Mouse (Mus musculus): ENCODE results near the gene Flnc.
A peak's percentile ranks its signal among the peaks of the same experiment; 100 is the strongest.
"Not testable (repeated sequence)": the region's sequence is repeated elsewhere in the genome, so short reads cannot be mapped to it uniquely, and the experiment has no call there.

The Flnc gene

GRCm38 (mm10) chr6:29433038-29433803, at the start of gene Flnc:
Flnc (plus strand) TSS chr6:29433256.
- peak in 1 of 2 experiments; percentile 18 for DNase-seq

DNA sequence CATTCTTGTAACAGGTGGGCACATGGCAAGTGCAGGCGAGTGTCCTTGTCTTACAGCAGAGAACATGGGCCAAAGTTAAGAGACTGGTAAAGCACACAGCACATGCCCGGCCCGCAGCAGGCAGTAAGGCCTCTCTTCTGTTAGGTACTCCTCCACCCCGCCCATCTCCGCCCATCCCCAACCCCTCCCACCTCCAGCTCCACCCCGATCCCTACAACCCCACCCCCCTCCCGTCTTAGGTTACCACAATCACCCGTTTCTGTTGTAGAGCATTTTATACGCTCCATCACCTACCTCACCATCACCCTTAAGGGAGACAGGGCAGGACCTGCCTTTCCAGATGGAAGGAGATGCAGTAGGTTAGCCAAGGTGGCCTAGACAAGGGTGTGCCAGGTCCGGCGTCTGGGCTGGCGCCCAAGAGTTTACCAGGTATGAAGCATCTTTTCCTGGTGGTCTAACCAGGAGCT, 45.0 kb upstream of the Flnc start, which contains the start of gene Opn1sw:
Gene Opn1sw, minus strand, starts transcription at position 417 of the 467 bp plus-strand sequence.
- DNase-seq = no peak

GRCm38 (mm10) chr6:29388606-29389080, 44.4 kb upstream of the Flnc start:
- peak; percentile 88 to 90 for DNase-seq

DNA sequence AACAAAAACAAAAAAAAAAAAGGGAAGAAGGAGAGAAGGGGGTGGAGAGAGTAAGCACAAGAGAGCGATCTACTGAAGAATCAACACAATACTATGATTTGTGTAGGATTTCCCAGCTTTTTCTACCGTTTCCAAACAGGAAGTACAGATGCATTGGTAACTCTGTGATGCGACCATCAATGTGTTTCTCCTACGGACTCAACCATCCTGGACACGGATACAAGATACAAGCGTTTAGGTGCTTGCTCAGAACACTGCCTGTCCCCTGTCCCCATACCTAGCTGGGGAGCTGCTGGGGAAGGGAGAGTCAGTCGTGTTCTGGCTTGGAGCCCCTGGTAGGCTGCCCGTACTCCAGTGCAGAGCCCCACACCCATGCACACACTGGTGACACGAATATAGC, 43.6 kb upstream of the Flnc start:
- no peak for DNase-seq

GRCm38 (mm10) chr6:29390500-29390899, 42.6 kb upstream of the Flnc start:
- DNase-seq = not testable (repeated sequence)

GRCm38 (mm10) chr6:29391241-29391640, 41.8 kb upstream of the Flnc start:
- DNase-seq = not testable (repeated sequence)

- no peak for DNase-seq
These were observed 41.3 kb upstream of the Flnc start for GRCm38 (mm10) chr6:29391802-29392201.

- no peak for DNase-seq
These were observed 38.8 kb upstream of the Flnc start for GRCm38 (mm10) chr6:29394286-29394685.

GRCm38 (mm10) chr6:29395910-29396713, 36.9 kb upstream of the Flnc start, which contains the start of gene Ccdc136:
Ccdc136 (plus strand) TSS chr6:29396309.
- DNase-seq = peak; percentile 93

GRCm38 (mm10) chr6:29396714-29397540, 36.1 kb upstream of the Flnc start:
- peak; percentile 45 to 56 for DNase-seq

DNA sequence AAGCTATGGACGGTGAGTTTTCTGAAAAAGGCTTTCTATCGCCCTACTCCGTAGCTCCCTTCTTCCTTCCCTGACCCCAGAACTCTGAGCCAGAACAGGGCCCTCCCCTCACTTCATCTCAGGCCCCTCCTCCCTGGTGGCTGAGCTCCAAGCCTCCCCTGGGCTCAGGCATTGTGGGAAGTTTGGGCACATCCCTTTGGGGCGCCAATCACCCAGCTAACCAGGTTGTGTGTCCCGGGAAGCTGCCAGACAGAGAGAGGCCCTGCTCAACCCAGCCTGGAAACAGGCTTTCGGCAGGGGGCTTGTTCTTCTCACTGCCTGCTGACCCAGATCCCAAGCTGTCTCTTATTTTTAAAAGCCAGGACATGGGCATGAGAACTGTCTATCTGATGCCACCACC, 35.5 kb upstream of the Flnc start:
- peak; percentile 69 to 72 for DNase-seq

- no peak for DNase-seq
These were observed 33.2 kb upstream of the Flnc start for GRCm38 (mm10) chr6:29399851-29400250.

DNA sequence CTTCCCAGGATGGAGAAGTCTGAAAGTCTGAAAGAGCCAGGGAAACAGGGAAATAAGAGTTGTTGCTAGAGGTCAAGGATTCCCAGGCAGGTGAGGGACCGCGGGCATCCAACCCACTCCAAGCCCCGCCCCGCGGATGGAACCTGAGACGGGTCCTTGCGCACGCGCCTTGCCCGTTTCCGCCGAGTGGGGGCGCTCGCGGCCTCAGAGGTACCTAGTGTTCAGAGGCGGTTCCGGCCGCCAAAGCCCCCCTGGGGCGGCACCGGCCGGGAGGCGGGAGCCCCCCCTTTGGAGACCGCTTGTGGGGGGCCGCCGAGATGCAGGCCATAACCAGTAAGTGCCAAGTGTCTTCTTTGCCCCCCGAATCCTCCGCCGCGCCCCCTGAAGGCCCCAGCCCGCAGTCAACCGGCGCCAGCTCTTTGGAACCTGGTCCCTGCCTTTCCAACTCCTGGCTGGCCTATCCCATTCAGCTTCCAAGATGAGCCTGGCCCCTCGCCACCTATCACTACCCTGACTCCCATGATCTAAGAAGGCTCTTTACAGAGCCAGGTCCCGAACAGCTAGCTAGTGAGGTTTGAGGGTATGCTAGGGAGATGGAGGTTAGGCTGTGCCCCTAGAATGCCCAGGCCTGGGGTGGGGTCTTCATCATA, 30.2 kb upstream of the Flnc start:
- DNase-seq = peak; percentile 27 to 39

- DNase-seq = peak in 1 of 2 experiments; percentile 34
These were observed 26.6 kb upstream of the Flnc start for GRCm38 (mm10) chr6:29406412-29406811.

DNA sequence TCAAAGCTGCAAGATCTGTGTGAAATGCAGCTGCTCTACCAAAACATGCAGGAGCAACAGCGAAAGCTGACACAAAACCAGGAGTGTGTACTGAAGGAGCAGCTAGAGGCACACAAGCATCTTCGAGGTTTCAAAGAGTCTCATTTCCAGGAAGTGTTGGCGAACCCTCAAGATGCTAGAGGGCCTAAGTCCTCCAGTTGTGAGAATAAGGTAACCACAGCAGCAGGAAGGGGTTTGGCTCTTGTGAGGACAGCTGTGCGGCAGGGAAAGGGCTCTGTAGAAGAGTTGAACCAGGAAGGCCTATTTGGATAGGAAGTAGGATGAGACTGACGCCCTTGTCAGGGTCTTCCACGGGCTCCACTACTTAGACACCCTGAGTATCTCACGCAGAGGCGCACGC, 17.6 kb upstream of the Flnc start:
- DNase-seq = no peak

DNA sequence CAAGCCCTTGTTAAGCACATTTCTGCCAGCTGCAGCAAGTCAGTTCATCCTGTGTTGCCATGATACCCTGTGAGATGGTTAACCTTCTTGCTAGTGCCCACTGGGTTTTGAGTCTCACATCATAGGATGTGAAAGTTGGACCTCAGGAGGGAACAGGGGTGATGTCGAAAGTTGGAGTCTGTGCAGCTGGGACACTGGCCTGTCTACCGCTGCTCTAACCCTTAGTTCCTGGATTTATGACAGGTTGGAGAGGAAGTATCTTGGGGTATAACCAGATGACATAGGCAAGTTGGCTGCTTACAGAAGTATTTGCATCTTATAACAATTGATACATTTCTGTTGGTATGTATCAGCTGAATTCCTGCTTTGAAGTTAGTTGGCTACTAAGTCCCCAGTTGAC, 12.5 kb upstream of the Flnc start:
- DNase-seq = no peak

- DNase-seq = no peak
These were observed 7.9 kb upstream of the Flnc start for GRCm38 (mm10) chr6:29425118-29425517.

DNA sequence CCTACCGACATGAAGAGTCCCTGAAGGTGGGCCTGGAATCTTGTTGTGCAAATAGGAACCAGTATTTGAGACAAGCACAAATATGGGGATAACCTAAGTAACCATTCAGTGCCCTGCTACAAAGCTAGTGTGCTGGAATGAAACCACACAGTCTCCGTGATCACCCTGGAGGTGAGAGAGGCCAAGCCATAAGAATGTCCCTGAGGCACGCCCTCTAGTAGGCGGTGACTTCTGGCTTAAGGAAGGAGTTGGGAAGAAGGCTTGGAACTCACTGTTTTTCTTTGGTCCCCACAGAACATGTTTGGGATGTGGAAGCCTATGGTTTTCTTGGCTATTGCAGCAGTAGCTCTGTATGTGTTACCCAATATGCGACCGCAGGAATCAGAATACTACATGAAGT, 6.7 kb upstream of the Flnc start:
- DNase-seq = no peak

GRCm38 (mm10) chr6:29428171-29428570, 4.9 kb upstream of the Flnc start:
- DNase-seq = no peak

DNA sequence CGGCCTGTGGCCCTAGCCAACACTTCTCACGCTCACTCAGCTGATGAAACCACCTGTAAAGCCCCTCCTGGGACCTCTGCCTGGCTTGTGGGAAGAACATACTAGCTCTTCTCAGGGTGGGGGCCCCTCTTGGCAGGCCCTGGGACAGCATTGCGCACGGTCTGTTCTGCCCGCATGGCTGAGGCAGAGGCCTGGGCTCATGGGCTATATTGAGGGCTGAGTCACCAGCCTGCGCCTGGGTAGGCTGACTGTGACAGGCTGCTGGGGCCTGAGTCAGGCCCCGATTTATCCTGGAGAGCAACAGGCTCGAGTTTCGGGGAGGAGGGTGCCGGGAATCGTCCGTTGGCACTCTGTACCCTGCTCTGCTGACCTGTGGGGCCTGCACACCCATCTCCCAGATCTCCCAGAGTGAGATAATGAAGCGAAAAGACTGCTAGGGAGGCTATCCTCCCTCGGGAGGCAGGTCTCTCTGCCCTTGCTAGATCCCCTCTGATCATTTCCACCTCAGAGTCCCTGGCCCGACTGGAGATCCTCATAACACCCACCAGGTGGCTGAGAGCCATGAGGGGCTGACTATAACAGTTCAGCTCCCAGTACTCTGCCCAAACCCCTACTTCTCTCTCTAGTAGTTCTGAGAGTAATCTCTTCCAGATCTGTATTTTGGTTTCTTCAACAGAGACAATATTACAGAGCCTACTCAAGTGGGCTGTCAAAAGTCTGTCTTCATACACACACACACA, 2.2 kb upstream of the Flnc start:
- no peak for DNase-seq

DNA sequence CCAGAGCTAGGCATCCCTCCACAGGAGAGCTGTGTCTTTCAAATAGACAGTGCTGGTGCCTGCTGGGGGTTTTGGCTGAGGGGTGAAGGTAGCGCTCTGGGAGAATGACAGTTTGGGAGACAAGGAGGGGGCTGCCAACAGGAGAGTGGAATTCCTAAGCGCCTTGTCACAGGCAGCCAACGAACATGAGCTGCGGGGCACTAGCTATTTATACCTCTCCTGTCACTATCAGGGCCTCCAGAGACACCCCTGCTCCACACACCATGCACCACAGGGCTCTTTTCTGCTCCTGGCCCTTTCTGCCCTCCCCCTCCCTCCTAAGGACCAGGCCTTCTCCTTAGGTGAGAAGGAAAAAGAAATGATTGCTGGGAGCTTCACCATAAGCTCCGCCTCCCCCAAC, 1.6 kb upstream of the Flnc start:
- DNase-seq = no peak

All from cerebellum, adult 18-20 months (tissue).